Mouse (Mus musculus) testis, postnatal 14 days (tissue): ENCODE measurements around the gene Ssbp2.

Experiments
- DNase-seq: peaks from one replicate; pipeline ENCODE4 v3.0.0; 2021; ENCODE audit warnings: low spot score

The Ssbp2 gene

DNA sequence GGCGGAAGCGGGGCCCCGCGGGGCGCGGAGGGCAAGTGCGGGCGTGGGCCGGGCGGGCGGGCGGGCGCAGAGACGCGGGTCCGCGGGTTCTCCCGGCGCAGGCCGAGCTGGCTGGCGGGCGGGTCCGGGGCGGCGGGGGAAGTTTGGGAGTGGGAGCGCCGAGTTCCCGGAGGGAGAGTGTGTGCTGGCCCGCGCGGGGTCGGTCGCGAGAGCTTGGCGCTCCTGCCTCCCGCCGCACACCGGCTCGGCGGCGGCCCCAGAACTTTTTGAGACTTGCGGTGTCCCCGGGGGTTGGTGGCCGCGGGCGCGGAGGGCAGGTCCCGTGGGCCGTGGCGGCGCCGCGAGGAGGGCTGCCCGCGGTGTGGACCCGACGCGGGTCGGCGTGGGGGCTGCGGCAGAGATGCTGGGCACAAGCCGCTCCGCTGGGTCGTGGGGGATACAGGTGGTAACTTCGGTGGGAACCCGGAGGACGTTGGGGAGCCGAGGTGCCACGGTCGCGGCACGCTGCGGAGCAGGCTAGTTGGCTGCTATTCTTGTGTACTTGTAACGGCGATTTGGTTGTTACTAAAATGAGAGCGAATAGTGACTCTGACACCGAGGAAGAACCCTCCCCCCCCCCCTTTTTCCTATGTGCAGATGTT, 1.7 kb downstream of the Ssbp2 start:
- peak; percentile 58 for DNase-seq

DNA sequence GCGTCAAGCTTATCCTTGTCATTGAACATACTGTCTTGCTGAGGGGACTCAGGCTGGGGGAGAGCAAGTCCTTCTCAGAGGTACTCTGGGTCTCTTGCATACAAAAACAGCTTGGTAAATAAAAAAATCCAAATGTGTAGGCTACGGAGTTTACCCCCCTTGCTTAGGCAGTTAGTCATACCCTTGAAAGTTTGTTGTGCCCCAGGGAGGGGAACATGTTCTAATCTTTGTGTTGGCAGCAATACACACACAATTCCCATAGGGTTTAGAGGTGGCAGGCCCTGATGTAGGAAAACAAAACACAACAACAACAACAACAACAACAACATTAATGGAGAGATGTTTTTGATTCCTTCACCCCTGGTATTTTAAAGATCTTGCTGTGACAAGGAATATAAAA, 2.3 kb downstream of the Ssbp2 start:
- DNase-seq, result no peak

DNA sequence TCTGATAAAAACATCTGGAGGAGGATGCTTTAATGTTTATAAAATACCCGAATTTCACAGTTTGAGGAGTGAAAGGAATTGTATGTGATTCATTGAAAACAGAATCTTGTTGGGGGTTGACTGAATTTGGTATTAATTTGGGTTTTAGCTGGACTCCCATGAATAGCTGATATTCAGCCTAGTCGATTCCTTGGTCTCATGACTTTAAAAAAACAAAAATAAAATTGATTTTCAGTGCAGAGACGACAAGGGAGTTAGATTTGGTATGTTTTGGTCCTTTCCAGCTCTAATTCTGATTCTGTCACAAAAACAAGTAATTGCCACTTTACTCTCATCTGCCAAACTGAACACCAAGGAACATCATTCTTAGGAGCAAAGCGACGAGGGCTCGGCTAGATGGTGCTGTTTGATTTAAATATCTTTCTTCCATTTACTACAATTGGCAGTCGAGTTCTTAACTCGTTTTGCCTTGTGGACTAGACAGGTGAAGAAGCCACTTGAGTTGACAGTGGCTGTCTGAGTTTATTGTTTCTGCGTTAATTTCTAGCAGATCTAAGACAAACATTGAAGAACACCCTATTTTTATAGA, 2.9 kb downstream of the Ssbp2 start:
- no peak for DNase-seq

DNA sequence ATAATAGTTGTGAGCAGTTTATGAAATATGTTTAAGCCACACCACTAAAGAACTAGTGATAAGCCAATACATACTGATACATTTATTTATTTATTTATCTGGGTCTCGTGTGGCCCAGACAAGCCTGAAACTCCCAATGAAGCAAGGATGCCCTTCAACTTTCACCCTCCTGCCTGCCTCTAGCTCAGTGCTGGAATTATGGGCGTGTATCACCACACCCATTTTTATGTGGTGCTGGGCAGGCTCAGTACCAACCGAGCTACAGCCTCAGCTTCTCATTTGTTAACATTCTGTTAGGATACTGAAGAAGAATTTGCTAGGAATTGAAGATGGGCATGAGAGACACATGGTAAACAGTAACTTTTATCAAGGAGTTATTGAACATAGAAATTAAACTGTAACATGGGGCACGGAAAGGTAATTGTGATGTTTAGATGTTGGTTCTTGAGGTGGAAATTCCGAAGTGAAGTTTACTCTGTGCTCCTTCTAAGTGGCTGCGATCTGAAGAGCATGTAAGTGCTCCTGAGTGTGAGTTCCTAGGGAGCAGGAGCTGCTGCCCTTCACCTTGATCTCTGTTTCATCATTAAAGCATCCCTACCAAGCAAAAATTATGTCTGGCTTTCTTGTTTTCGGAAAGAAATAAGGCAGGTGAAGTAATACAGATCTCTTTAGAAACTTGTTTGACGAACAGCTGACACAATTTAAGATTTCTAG, 5.1 kb downstream of the Ssbp2 start:
- no peak for DNase-seq

DNA sequence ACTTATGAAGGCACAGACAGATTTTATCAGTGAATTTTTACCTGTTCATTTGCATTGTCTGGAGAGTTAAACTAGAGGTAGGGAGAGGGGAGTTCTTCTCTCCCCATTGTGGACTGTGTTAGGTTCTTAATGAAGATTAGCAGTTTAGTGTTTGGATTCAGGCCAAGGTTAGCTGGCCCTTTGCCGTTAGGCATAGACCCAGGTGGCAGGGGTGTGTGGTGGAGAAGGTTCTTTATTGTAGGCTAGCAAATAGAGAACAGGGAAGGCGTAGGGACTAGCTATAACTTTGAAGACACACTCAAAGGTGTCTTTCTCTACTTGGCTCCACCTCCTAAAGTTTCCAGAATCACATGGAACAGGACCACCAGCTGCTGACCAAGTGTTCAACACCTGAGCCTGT, 11.5 kb downstream of the Ssbp2 start:
- no peak for DNase-seq

DNA sequence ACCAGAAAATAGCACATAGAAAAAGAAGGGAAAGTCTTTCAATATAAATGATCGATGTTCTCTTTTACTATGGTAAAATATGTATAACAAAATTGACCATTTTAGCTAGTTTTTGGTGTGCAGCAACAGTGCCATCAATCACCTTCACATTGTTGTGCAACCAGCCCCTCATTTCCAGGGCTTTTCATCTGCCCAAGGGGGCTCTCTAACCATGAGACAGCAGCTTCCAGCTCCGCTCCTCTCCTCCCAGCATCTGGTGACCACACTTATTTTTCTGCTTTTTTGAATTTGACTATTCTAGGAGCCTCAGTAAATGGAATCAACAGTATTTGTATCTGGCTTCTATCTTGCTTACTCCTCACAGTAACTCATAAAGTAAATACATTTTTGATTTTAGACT, 11.9 kb downstream of the Ssbp2 start:
- DNase-seq, result no peak

DNA sequence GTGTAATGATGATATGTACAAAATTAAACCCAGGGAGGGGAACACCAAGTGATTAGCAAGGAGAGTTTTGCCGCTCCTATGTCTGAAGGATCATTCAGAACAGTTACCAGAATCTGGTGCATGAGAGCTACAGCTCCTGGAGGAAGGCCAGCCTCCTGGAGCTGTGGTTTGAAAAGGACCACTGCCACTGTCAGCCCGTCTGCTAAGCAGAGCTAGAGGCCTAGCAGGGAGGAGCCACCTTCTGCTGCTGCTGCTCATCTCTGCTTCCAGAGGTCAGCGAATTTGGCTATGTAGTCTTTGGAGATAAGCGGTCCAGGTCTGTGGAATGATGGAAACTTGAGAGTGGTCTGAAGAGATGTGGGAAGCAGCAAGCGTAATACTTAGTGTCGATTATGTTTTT, 13.4 kb downstream of the Ssbp2 start:
- DNase-seq, result no peak

DNA sequence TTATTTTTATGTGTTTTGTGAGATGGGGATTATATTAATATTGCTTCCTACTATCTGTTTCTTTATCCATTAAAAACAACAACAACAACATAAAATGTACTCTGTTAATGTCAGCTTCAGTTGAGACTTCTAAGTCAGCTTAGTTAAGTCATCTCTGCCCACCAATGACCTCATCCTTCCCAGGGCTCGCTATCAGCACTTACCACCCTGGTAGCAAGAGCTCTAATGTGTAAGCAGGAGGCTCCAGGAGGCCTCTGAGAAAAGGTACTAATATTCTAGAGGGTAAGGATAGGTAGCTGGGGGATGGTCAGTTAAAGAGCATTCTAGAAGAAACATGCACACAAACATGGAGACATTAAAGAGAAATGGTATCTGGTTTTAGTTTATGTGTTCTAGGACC, 13.9 kb downstream of the Ssbp2 start:
- DNase-seq, result no peak

DNA sequence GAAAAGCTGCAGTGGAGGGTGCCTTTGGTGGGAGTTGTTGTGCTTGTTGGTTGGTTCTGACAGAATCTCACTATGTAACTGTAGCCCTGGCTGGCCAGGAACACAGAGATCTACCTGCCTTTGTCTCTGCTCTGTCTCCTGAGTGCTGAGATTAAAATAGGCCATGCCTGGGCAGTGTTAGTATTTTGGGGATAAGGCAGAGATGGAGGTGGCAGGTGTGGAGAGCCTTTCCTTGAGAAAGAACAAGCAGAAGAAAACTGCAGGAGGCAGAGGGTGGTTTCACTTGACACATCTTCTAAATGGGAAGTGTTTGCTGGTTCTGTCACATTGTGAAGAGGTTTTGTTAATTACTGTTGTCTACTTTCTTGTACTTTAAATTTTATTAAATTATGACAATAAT, 15.8 kb downstream of the Ssbp2 start:
- no peak for DNase-seq

DNA sequence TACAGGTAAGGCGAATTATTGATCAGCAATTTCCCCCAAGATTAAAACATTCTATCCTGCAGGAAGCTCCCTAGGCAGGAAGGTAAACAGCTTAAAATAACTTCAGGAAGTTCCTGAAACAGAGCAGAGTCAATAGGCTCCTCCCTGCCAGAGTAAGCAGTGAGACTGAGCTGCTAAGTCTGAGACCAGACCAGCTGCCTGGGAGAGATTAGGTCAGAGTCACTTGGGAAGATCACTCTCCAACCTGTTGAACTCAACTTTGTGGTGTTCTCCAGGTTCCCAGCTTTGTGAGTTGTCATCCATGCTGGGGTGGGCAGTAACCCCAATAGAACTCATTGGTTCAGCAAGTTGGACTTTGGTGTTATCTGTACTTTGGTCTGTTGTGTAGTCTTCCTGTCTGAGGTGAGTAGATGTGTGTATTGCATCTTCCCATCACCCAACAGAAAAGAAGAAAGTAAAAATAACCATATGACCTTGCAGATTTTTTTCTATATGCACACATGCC, 16.6 kb downstream of the Ssbp2 start:
- no peak for DNase-seq

DNA sequence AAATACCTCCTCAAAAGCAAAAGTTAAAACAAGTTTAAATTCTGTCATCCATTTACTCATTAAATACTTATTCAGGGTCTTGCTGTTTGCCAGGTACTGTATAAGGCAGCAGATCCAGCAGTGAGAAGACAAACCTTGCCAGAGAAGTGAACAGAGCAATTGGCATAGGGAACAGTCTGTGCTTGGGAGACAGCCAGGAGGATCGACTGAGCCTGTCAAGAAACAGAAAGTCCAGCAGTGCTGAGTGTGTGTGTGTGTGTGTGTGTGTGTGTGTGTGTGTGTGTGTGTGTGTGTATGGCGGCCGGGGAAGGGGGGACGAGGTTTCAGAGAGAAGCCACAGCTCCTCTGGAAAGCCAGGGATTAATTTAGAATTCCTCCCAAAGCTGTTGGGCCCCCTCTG, 17.9 kb downstream of the Ssbp2 start:
- peak; percentile 80 for DNase-seq

DNA sequence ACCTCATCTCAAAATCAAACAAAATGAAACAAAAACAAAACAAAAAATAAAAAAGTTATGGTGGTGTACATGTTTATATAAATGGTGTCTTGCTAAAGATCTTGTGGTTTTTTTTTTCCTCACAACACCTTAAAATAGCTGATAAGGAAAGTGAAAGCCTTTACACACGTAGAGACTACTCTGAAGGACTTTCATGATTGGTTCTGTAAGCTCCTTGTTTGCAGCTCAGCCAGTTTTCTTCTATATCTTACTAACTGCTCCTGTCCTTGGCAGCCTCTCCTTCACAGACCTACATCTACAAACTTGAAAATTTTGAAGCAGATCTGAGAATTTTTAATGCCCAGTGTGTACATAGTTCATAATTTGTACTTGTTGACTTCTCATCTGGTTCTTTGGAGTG, 24.2 kb downstream of the Ssbp2 start:
- no peak for DNase-seq

DNA sequence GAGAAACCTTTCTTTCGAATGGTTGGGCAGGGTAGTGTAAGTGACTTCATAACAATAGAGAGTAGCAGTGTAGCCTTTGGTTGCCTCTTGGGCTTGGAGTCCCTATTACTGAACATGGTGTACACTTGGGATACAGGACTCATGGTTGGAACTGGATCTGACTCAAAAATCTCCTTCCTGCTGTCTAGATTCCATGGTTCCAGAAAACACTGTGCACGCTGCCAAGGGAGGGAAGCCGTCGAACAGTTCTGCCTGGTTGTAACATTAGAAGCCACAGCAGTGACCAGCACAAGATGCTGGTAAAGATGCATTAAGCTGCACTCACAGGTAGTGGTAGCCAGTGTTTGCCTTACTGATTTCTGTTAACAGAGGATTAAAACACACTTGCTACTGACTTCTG, 32.0 kb downstream of the Ssbp2 start:
- DNase-seq, result no peak

DNA sequence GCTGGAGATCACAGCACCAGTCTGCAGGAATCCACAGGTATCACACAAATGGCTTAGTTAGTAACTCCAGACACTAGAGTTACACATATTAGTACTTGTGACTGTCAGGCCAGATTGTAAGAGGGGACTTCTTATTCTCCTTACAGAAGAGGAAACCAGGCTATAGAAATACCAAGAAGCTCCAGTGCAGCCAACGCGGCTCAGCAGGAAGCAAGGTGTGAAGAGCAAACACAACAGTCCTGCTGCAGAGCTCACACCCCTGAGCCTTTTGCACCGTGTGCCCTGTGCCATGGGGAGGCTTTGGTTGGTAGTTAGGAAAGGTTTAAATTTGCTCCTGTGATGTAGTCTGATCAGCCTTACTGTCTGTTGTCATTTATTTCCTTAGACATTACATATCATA, 37.0 kb downstream of the Ssbp2 start:
- no peak for DNase-seq

DNA sequence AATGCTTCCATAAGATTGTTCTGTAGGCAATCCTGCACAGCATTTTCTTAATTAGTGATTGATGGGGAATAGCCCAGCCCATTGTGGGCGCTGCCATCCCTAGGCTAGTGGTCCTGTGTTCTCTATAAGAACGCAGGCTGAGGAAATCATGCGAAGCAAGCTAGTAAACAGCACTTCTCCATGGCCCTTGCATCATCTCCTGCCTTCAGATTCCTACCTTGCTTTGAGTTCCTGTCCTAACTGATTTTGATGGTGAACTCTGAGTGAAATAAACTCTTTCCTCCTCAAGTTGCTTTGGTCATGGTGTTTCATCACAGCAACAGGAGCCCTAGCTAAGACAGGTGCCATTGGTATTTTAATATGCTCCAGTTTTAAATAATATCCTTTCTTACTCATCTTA, 41.7 kb downstream of the Ssbp2 start:
- DNase-seq, result no peak

DNA sequence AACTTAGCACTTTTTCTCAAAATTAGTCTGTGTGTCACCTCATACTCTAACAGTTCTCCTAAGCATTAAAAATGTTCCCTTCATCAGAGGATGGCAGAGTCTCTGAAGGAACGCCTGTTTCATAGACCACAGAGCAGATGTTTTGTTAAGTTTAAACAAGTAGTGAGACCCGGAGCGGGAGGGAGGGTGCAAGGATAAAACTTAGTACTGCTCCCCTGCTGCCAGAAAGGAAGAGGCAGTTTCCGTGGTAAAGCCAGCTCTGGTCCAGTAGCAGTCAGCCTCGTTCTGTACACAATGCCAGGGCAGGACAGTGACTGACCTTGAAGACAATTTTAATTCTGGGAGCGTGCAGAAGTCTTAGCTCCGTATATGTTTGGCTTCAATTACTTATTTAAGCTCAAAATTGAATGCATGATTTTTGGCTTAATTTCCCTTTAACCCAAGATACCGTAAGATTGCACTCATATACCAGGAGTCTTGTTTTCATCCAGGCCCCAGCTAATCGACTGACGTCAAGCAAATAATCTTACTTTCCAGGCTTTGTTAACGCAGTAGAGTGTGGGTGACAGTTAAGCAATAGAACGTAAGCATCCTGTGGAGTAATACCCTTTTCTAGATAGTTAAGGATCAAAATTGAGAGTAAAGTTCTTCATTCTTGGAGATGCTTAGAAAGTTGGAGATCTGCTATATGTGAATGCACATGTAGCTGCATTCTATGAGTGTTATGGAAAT, 42.7 kb downstream of the Ssbp2 start:
- DNase-seq, result no peak

DNA sequence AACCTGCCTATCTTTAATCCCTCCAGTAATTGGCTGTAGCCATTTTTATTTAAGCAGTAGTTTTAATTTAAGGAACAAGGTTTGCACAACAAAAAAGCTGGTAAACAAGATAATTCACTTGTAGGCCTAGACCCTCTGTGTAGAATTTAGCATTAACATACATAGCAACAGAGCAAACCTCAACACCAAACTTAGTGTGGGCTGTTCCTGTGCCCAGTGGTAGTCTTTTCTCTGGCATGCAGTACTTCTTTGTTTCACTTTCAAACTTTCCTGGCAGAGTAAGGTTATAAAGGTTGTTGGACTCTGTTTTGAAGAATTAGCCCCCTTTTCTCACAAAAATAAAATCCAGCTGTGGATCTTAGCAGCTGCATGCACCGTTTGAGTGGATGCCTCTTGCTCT, 48.9 kb downstream of the Ssbp2 start:
- no peak for DNase-seq

DNA sequence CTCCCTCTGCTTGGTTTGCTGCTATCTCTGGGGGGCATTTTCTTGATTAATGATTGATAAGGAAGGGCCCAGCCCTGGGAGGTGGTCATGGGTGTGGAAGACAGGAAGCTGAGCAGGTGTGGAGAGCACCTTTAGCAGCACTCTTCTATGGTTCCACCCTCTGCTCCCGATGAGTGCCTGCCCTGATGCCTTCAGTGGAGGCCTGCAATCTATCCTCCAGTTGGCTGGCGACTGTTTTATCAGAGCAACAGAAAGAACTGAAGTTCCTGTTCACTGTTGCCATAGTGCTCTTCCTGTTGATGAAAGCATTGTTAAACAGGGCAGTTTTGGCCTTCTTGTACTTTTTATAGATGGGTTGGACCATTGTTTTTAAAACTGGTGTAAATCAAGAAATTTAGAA, 49.4 kb downstream of the Ssbp2 start:
- DNase-seq, result no peak

DNA sequence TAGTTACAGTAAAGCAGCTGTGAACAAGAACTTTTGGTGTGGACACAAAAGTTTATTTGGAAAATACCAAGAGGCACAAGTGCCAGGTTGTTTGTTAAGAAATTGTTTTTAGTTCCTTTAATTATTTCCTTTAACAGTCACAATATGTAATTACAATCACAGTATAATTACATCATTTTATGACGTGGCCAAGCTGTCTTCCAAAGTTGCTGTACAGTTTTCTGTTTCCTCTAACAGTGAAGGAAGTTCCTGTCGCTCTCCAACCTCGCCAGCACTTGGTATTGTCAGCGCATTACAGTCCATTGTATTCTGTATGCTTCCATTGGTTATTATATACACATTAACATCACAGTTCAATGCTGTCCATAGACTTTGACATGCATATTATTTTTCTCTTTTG, 54.9 kb downstream of the Ssbp2 start:
- no peak for DNase-seq

DNA sequence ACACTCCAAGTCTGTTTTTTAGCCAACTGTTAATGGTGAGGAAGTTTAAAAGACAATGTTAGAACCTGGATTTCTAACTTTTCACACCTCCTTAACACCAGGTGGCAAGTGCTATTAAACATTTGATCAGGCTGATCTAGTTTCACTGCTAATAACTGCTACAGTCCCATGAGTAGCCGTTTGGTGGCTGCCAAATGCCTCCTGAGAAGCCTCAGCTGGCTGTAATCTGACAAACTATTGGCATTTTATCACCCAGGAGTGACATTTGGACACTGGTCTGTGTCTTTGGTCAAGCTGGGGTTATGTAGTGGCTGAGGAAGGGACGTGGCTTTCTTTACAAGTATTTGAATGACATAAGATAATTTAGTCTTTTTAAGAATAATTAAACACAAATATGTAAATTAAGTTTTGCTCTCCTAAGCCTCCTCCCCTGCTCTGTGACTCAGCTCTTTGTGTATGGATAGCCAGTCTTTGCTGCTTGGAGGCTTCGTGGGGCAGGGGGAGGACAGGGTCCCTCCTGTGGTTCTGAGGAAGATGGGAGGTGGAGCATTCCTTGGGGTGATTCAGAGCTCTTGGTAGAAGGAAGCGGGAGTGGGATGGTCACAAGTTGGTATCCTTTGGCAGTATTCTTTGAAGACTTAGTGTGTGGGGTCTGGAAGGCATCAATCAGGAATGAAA, 60.1 kb downstream of the Ssbp2 start:
- DNase-seq, result no peak

DNA sequence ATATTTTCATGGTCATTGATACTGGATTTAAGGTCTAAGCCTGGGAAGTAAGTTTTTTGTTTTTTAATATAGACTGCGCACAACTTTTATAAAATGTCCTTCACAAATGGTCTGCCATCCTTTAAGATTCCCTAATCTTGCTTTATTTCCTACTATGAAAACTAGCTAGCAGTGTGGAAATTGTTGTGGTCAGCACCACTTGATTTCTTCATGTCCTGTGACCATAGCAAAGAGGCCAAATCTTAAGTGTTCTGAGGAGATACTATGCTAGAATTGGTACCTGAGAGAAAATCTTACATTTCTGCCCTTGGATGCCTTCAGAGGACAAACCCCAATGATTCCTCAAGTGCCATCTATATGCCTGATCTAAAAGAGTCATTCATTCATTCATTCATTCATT, 60.9 kb downstream of the Ssbp2 start:
- DNase-seq, result no peak

DNA sequence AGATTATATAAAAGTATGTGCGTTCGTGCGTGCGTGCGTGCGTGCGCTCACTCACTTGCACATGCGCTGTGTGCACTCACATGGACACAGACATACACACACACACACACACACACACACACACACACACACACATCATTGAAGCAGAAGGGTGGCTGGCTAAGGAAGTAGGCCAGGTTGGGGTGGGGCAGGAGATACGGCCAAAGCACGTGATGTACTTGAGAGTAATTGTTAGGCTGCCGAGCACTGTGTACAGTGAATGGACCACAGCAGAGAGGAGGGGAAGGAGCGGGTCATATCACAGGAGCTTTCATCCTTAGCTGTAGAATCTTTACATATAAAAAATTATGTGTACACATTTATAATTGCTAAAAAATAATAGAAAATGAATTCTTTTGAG, 66.0 kb downstream of the Ssbp2 start:
- no peak for DNase-seq
